ENCODE assay signal across 14 mouse cellular contexts in genomic region chr10:85270209-85270608, GRCm38 (mm10).
"Had no signal": no experiment of that assay in that cellular context is flagged by ENCODE, and none has a peak within 500 bp of the region (broad histone marks: within the 10 kb centered on the region; RNA-seq: fewer than 3 reads in every experiment).

No protein-coding gene starts in this region.

- H3K27ac ChIP-seq: limb, embryonic 13.5 days; liver, embryonic 15.5 days; midbrain, embryonic 10.5 days; neural tube, embryonic 15.5 days had no signal

- DNase-seq: kidney, postnatal 14 days; layer of hippocampus, postnatal 36 days; lung, embryonic 14.5 days; lung, postnatal 10 days; lung, postnatal 4 days; midbrain, embryonic 14.5 days; right cerebral cortex, adult 18-20 months; right cerebral cortex, postnatal 25 days; thymus, postnatal 36 days had no signal

- H3K4me1 ChIP-seq: liver, embryonic 15.5 days had no signal

- H3K36me3 ChIP-seq: limb, embryonic 13.5 days; liver, embryonic 15.5 days; midbrain, embryonic 10.5 days; neural tube, embryonic 15.5 days had no signal

- H3K4me3 ChIP-seq: limb, embryonic 13.5 days; liver, embryonic 15.5 days; midbrain, embryonic 10.5 days; myocyte; neural tube, embryonic 15.5 days had no signal

- H3K4me2 ChIP-seq: limb, embryonic 13.5 days; liver, embryonic 15.5 days; lung, embryonic 14.5 days; neural tube, embryonic 15.5 days had no signal

- H3K9ac ChIP-seq: limb, embryonic 13.5 days; liver, embryonic 15.5 days; lung, embryonic 14.5 days; neural tube, embryonic 15.5 days had no signal

- H3K27me3 ChIP-seq: liver, embryonic 15.5 days had no signal

- H3K9me3 ChIP-seq: limb, embryonic 13.5 days; liver, embryonic 15.5 days; midbrain, embryonic 10.5 days; neural tube, embryonic 15.5 days had no signal
